Mouse (Mus musculus) layer of hippocampus, adult 9-10 months (tissue): Measurements from ENCODE around the gene 4931428L18Rik.

ENCODE experiments used
- DNase-seq: peaks from one replicate; pipeline ENCODE4 v3.0.0; 2022; ENCODE audit warnings: low spot score

The 4931428L18Rik gene

DNA sequence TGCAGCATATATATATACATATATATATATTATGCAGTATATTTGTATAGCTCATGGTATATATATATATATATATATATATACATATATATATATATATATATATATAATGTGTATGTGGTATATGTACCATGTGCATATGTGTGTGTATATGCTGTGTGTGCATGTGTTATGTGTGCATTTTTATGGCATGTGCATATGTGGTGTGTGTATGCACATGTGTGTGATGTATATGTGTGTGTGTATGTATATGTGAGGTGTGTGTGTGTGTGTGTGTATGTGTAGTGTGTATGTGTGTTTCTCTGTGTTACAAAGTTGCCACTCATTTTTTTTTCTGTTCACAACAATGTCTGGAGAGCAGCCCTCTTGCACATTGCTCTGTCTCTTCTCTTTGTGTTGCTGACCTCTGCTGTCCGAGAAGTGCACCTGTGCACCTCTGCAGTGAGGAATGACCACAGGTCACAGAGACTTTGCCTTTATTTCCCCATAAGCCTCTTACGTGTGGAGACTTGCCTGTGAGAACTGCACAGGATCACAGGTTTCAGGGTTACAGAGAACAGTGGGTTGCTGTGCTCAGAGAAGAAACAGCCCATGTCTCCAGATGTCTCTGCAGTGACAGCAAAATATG is 69.6 kb downstream of the 4931428L18Rik start:
- DNase-seq, result no peak

DNA sequence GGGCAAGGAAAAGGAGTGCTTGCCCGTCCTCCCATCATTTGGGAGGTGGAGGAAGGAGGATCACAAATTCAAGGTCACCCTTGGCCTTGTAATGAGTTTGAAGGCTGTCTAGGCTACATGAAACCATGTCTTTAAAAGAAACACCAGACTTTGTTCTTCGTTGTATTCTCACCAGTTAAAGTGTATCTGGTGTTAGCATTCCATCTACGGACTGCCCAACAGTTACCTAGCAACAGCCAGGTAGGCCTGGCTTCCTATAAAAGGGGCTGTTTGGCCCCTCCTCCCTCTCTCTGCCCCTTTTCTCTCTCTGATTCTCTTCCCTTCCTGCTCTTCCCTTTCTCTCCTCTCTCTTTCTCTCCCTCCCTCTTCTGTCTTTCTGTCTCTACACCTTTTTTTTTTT is 71.9 kb downstream of the 4931428L18Rik start:
- DNase-seq, result no peak

DNA sequence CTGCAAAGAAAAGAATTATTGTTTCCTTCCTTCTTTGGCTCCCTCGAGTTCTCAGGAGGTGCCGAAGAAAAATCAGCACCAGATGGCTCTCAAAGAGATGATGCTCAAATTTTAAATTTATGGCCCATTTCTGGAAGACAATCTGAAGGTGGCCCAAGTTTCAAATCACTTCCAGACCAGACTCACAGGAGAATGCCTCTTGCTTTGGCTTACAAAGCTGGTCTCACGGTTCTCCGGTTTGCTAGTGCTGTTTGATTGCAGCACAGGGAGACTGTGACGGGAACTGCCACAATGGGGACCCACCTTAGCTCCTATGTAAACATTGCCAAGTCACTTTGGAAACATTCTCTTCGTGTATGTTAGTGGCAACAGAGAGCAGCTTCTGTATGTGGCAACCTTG is 72.8 kb downstream of the 4931428L18Rik start:
- DNase-seq, result no peak

DNA sequence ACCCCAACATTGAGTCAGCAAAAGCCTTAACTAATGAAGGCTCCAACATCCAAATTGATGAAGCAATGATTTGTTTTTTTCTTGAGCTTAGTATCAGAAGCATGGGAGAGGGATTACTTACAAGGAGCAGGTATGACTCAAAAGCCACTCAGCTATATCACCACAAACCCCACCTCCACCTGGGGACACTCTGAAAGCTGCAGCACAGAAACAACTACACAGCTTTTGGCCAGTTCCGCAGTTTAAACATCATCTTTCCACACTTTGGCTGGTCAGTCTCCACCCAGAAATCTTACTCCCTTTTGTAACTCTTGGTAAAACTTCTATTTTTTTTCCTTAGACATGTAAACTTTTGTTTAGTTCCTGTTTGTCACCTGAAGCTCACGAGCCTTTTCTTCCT is 78.9 kb downstream of the 4931428L18Rik start:
- DNase-seq, result no peak

DNA sequence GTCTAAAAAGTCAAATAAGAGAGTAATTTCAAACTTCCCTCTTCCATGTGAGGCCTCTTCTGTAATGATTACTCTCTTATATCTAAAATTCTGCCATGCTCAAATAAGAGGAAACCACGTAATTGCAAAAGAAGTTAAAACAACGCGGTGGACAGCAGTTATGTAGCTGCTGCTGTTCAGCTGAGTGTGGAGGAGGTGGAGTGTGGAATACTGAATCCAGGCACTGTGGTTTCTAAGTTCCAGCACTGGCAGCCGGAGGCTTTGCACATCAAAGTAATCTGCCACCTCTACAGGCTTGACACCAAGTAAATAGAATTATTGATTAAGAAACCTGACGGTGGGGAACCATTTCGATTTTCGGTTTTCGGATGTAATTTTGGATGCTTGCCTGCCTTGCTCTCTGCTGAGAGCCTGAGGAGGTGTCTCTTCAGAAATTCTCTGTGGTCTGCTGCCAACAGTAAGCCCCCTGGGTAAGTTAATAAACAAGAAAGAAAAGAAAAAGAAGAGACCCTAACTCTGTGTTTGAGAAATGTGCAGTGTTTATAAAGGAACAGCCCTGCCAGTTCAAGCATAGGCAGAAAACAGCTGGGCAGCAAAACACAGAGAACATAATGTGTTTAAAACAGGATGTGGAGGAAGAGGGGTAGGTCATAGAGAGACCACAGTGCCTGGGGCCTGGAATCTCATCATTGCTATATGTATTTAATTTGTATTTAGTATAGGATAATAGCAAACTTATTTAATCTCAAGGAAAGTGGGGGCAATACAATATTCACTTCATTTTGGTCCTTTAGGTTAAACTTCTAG is 80.0 kb downstream of the 4931428L18Rik start:
- DNase-seq, result no peak

DNA sequence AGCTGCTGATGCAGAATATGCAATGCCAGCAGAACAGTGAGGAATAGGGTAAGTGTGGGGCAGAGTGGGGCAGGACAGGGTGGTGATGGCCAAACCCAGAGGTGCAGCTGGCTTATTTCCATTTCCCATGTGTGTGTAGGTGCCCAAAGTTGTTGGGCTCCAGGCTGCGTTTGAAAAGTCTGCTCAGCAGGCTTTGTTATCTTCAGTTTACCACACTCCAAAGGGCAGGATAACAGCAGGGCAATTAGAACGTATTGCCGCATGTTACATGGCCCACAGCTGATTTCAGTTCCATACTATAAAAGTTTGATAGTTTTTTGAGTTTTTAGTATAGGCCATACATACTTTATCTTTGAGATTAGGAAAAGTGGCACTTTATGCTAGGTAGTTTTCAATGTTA is 84.1 kb downstream of the 4931428L18Rik start:
- DNase-seq, result no peak

DNA sequence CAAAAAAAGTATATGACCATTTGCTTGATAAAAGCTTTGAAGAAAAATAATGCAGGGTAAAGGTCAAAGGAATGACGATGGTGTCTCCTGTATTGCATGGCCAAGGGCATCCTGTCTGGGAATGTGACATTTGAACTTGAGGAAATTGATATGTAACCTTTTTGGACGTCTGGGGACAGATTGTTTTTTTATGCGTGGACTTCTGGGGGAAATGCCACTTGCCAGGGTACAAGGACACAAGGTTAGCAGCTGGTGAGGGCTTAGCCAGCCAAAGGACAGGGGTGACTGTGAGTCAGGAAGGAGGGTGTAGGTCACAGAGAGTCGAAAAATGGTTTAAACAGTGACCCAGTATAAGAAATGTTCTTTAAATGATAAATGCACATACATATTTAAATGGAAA is 109.0 kb downstream of the 4931428L18Rik start:
- no peak for DNase-seq

DNA sequence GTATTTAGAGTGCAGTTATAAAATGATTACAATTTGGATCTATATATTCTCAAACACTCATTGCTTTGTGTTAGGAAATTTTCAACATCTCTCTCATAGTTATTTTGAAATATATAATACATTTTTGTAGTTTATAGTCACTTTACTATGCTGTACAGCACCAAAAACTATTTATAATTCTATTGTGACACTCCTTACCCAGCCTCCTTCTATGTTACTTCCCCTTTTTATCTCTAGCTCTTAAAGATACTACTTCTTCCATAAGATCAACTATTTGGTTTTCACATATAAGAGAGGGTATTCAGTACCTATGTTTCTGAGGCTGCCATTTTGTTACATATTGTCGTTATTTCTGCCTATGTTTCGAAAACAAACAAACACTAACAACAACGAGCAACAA is 114.5 kb downstream of the 4931428L18Rik start:
- no peak for DNase-seq

DNA sequence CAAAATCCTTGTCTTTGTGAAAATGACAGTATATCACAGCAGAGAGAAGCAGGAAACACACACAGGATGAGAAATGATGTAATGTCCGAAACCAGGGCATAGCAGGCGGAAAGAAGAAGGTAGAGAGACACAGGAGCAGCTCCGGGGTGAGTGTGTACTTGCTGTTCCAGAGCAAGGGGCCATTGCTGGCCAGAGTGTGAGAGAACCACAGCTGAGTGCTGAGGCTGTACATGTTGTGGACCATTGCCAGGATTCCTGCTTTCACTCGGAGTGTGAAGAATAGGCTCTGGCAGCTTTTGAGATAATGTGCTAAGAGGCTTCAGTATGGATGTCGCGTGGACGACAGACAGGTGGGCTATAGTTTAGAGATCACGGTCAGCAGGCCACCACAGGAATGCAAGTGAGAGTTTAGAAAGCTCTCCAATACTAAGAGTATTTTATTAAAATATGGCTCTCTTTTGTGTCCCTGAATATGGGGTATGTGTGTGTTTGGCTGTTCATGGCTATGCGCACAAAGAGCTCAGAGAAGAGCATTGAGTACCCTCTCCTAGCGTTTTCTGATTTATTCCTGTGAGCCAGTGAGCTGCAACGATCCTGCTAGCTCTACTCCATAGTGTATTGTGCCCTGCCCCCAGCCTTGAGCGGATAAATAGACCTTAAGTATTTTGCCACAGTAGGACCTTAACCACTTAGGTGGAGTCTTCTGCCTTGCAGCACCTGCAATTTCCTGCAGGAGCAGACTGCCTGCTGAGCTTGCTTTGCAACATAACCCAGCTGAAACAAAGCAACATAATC is 119.4 kb downstream of the 4931428L18Rik start:
- DNase-seq, result no peak

DNA sequence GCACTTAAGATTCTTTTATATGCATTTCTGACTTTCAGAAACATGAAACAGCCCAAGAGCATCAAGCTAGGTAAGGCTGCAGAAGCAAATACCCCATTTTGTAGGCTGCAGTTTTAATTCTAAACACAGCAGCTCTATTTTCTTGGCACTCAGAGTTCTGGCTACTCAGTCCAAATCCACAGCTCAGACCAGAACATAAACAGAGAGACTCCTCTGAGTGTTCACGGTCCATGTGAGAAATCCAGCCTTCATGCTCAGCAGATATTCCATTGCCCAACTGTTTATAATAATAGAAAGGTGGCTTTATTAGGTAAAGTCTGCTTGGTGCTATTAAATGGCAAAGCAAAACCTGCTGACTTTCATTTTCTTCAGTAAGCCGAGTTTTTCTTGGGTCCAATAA is 120.2 kb downstream of the 4931428L18Rik start:
- no peak for DNase-seq

DNA sequence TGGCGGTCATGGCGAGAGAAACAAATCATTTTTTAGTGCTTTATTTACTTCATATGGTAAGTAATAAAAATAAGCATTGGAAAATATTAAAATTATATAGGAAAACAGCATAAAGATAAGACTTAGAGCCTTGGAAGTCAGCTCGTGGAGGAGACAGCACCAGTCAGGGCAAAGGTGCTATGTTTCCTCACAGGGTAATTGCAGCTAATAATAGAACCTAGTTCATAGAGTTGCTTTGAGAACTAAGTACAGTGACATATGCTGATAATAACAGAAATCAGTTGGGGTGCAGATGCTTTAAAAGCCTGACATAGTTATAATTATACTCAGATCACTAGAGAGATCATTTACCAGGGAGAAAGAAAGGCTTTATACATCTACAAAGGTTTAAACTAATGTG is 125.3 kb downstream of the 4931428L18Rik start:
- no peak for DNase-seq

DNA sequence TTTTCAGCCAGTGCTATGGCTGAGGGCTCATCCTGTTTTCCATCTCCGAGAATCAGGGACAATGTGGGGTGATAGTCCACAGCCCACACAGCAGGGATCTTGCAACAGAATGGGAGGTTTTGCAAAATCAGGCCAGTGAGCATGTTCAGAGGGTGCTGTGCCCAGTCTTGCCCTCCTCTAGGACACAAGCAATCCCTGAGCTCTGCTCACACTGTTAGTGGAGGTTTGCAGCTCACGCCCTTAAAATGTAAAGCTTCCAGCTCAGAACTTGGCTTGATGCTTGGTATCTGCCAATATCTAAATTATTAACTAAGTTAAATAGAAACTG is 126.1 kb downstream of the 4931428L18Rik start:
- DNase-seq, result no peak

DNA sequence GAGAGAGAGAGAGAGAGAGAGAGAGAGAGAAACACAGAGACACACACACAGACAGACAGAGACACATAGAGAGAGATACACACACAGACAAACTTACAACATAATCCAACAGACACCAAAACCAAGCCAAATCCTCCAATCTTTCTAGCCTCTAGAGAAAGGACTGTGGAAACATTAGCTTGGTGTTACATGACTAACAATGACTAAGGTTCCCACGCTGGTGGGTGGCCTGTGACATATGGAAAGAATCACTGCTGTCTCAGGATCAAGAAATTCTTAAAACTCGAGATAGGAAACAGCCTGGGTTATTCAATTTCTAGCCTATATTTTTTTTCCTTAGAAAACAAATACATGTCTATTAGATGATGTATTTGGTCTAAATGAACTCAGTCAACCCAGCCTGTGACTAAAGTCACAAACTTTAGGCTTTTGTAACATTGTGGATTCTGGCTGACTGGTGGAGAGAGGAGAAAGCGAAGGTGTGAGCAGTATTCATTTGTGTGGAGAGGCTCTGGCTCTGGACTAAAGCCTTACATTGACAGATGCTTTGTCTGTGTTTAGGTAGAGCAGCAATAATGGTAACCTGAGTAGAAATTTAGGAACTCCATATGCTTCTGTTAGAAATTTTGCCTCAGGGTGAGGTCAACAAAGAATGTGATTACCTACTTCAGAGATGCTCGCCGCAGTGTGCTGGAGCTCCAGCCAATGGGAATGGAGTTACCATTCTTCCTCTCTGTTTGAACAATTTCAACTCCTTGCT is 126.6 kb downstream of the 4931428L18Rik start:
- DNase-seq, result no peak

DNA sequence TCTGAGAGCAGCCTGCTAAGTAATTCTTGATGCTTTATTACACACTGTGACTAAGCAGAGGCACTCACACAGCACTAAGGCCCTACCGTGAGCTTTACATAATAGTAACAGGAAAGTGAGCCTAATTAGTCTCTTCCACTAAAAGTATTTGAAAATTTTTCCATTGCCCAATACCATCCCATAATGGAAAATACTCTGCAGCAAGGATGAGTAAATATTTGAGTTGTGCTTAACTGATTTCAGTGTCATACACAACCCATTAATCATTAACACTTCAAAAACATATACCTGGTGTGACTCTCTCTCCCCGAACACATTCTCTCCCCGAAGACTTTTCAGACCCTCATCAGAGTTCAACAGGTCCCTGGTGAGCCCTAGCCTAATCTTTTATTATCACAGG is 127.7 kb downstream of the 4931428L18Rik start:
- no peak for DNase-seq

DNA sequence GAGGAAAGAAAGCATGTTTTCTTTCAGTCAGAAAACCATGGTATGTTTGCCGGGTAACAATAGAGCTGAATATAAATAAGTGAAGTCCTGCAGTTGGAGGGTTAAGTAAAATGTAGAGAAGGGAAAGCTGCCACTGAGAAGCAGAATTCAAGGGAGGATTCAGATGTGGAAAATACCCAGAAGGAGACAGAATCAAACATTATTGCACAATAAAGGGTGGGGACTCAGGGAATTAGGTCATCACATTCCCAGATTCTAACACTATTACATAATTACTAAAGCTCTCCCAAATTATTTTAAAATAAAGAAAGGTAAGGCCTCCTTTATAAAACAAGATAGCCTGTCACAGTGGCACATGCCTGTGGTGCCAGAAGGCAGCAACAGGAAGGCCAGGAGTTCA is 128.5 kb downstream of the 4931428L18Rik start:
- DNase-seq, result no peak

DNA sequence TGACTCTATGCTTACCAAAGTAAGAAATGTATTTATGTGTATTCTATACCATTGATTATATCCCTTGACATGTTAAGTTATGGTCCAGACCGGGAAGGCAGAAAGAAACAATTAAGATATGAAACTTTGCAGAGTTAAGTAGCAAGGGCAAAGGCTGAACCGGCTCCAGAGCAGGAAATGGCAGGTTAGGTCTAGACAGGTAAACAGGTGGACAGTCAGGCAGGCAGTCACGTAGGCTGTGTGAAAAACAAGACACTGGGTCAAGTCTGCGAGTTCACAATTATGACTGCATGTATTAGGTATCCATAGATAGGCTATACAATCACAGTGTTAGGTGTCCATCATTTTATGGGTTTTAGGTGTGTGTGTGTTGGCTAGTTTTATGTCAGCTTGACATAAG is 133.8 kb downstream of the 4931428L18Rik start:
- no peak for DNase-seq

DNA sequence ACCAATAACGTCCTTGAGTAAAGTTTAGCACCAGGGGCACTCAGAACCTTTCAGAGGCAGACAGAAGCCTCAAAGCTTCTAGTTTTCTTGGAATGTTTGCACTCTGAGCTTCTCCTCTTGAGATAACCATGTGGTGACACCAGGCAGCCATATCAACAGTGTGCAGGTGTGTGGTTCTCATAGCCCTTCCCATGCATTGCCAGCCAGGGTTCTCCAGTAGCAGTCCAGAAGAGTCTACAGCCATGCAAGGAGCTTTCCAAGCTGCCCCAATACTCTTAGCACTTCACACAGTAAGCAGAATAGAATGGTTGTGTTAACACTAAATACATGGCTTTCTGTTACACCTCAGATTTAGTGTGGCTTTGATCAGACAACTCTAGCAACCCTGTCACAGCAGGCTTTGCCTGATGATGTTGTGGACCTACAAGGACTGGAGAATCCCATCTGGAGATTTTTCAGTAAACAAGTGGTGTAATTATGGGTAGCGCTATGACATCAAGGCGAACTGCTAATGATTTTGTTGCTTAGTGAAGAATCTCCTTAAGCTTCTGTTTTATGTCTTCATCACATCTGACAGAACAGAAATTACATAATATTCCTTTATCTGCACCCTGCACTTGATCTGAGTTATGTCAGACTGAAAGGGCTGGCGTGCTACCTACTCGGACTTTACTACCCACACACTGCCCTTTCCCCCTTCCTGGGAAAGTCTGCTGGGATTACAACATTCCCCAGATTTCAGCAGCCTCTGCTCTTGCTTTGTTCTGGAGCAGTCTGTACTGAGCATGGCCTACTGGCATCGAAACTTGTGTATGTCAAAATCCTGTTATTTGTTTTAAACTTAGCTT is 149.7 kb downstream of the 4931428L18Rik start:
- no peak for DNase-seq

DNA sequence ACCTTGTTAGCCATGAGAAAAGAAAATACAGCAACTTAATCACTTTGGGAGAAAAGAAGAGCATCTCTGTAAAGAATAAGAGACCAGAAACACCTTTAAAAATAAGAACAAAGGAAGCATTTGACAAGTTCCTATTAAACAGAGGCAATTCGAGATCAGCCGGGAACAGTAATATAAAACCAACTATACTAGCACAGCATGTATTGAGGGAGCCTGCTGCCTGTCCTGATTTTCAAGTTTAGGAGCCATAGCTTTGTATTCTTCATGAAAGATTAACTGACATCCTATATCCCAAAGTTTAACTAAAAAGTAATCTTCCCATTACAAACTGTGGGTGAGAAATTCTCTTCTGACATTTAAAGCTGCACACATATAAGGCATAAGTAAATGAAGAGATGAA is 151.3 kb downstream of the 4931428L18Rik start:
- no peak for DNase-seq

DNA sequence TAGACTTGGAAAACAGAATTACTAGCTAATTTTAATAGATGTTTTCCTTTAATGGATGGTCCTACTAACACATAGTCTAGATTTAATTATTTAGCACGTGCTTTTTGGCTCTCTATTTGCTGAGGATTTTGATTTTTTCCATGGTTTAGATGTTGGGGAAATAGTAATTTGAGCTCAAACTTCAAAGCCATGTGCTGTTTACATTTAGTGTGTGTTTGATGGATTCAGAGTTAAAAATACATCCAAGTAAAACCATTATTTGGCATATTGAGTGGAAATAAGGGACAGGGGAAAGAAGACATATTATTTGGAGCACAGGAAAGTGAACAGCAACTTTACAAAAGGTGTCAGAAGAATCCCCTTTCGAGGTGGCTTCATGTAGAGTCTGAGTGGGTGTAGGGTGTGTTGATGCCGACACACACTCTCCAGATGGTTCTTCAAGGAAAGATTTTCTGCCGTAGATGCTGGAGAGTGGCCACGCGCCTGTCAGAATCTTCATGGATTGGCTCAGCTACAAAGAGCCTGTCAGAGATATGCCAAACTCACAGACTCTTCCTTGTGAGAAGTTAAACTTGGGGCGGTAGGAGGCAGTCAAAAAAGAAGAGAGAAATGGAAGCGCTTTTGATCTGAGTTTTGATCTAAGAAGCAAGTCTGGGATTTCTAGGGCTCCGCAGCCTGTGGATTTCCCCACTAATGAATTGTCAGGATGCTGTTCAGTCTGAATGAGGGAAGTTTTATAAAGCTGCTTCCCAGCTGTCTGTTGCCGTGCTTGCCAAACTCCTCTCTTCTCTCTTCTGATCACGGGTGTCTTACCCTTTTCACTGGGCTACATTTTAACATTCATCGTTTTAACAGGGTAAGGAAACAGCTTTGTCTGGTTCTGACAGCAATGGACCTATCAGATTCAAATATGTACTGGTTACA is 157.4 kb downstream of the 4931428L18Rik start:
- no peak for DNase-seq

DNA sequence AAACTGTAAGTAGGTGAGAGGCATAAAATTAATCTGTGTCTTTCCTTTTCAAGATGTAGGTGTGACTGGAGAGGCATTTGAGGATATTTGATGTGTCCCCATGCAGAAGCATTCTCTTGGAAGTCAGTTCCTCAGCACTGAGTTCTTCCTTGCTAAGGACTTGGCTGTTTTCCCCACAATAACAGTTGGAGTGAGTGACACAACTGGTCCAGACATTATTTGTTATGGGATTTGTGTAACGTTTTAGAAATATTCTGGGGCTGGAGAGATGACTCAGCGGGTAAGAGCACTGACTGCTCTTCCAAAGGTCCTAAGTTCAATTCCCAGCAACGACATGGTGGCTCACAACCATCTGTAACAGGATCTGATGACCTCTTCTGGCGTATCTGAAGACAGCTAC is 162.7 kb downstream of the 4931428L18Rik start:
- no peak for DNase-seq
